Mouse (Mus musculus) midbrain, postnatal 0 days (tissue): Measurements from ENCODE around the gene Atp13a1. TPM values are rescaled to one million over a fixed set of nuclear protein-coding genes. Genes with fewer than 3 reads are reported as not detected.

Experiments used
- ATAC-seq: fragments of 200-750 bp; cut with Nextera tagmentation; 2 replicates; pipeline ENCODE4 v1.8.0; 2017; ENCODE audit warnings: moderate number of reproducible peaks, mild to moderate bottlenecking, moderate TSS enrichment, moderate library complexity; ENCODE audit not compliant: low FRiP score
- DNase-seq: peaks from one replicate; pipeline ENCODE4 v3.0.0-alpha.2; 2015; ENCODE audit warnings: low spot score
- H3K27ac ChIP-seq: fragments of 300-500 bp; sonication (generic); 2 replicates; pipeline ENCODE4 v1.5.1; 2014; ENCODE audit warnings: low read depth, mild to moderate bottlenecking, low read length, mixed read lengths
- H3K27me3 ChIP-seq: fragments of 300-500 bp; sonication (generic); 2 replicates; pipeline ENCODE4 v1.6.1; 2014; ENCODE audit warnings: low read length, control low read depth, mixed read lengths; ENCODE audit not compliant: insufficient read depth
- H3K36me3 ChIP-seq: fragments of 300-500 bp; sonication (generic); 2 replicates; pipeline ENCODE4 v1.6.1; 2014; ENCODE audit warnings: low read length, control low read depth, mixed read lengths; ENCODE audit not compliant: insufficient read depth
- H3K4me1 ChIP-seq: fragments of 300-500 bp; sonication (generic); 2 replicates; pipeline ENCODE4 v1.6.1; 2014; ENCODE audit warnings: mild to moderate bottlenecking, control low read depth, antibody characterized with exemption, low read length, mixed read lengths; ENCODE audit not compliant: insufficient read depth
- H3K4me2 ChIP-seq: fragments of 300-500 bp; sonication (generic); 2 replicates; pipeline ENCODE4 v1.6.1; 2014; ENCODE audit warnings: low read depth, mild to moderate bottlenecking, low read length, mixed read lengths; ENCODE audit not compliant: poor library complexity, severe bottlenecking
- H3K4me3 ChIP-seq: fragments of 300-500 bp; sonication (generic); 2 replicates; pipeline ENCODE4 v1.5.1; 2014; ENCODE audit warnings: low read depth, mild to moderate bottlenecking, low read length, moderate library complexity
- H3K9ac ChIP-seq: fragments of 300-500 bp; sonication (generic); replicated peaks from 2 replicates; pipeline ENCODE4 v1.6.1; 2014; ENCODE audit warnings: mild to moderate bottlenecking, low read length, moderate library complexity, mixed read lengths; ENCODE audit not compliant: poor library complexity, severe bottlenecking
- H3K9me3 ChIP-seq: fragments of 300-500 bp; sonication (generic); 2 replicates; pipeline ENCODE4 v1.6.1; 2016; ENCODE audit warnings: low read length, control low read depth
- CTCF ChIP-seq: IDR thresholded peaks from 2 replicates; pipeline ENCODE4 v1.5.1; 2016; ENCODE audit warnings: antibody characterized with exemption, mild to moderate bottlenecking
- WGBS: fragments of 180-500 bp; shearing (Covaris S2); extraction: QIAGEN DNeasy Blood & Tissue Kit; methylation state at CpG from one replicate; pipeline ENCODE4 v1.1.7; 2014; 5-methylcytosine and 5-hydroxymethylcytosine counted together
- polyA plus RNA-seq: library from polyadenylated mRNA; unstranded; fragments of >200 nt; fragmentation: Nextera tagmentation; extraction: Ambion mirVana; gene quantifications from 2 replicates; pipeline ENCODE4 v1.2.1, GENCODE M21; 2015
- total RNA-seq: library from RNA; depleted of rRNA; stranded (reverse); fragments of >200 nt; gene quantifications from 2 replicates; pipeline ENCODE4 v1.2.3, GENCODE M21; 2014

Gene Atp13a1
- total and polyA plus RNA-seq, 2 experiments from 2014 or later = 44.6 to 92.7 TPM

GRCm38 (mm10) chr8:69794901-69795300 lies 3.9 kb downstream of the Atp13a1 start:
- TF ChIP-seq CTCF = no peak
- no peak for DNase-seq
- no peak for ATAC-seq
- H3K4me1 ChIP-seq = peaks cover 4% of the 10 kb centered on the region; the same call in 1 of the 2 replicates
- no peaks in the 10 kb centered on the region for H3K9me3 ChIP-seq
- H3K4me2 ChIP-seq = no peak overlapping the region
- no peak overlapping the region for H3K4me3 ChIP-seq
- WGBS = 94% methylated on average over 6 of the region's 6 CpGs
- no peak overlapping the region for H3K27ac ChIP-seq
- peaks cover 56% of the 10 kb centered on the region for H3K36me3 ChIP-seq
- no peak overlapping the region for H3K9ac ChIP-seq
- H3K27me3 ChIP-seq = no peaks in the 10 kb centered on the region

- peaks cover 70% of the 10 kb centered on the region for H3K36me3 ChIP-seq
- H3K4me1 ChIP-seq = peaks cover 4% of the 10 kb centered on the region; the same call in 1 of the 2 replicates
- H3K4me2 ChIP-seq = no peak overlapping the region
- no peak overlapping the region for H3K27ac ChIP-seq
- no peak for TF ChIP-seq CTCF
- H3K4me3 ChIP-seq = no peak overlapping the region
- no peaks in the 10 kb centered on the region for H3K9me3 ChIP-seq
- no peaks in the 10 kb centered on the region for H3K27me3 ChIP-seq
- ATAC-seq (no peak), DNase-seq (no peak)
- H3K9ac ChIP-seq = no peak overlapping the region
- 97% methylated on average over 16 of the region's 16 CpGs for WGBS
These were observed 5.9 kb downstream of the Atp13a1 start for GRCm38 (mm10) chr8:69796721-69797345.

- TF ChIP-seq CTCF = no peak
- ATAC-seq (no peak), DNase-seq (no peak)
- Histone ChIP-seq H3K4me3 (no peak overlapping the region), H3K27ac (no peak overlapping the region), H3K9me3 (no peaks in the 10 kb centered on the region), H3K36me3 (peaks cover 79% of the 10 kb centered on the region), H3K4me2 (no peak overlapping the region), H3K4me1 (peaks cover 4% of the 10 kb centered on the region; the same call in 1 of the 2 replicates), H3K27me3 (no peaks in the 10 kb centered on the region), H3K9ac (no peak overlapping the region)
- WGBS = 95% methylated on average over 10 of the region's 10 CpGs
These were observed 6.7 kb downstream of the Atp13a1 start for GRCm38 (mm10) chr8:69797661-69798060.

GRCm38 (mm10) chr8:69799261-69799660 lies 8.3 kb downstream of the Atp13a1 start:
- no peak for ATAC-seq
- no peak overlapping the region for H3K4me2 ChIP-seq
- H3K27me3 ChIP-seq = no peaks in the 10 kb centered on the region
- peaks cover 83% of the 10 kb centered on the region for H3K36me3 ChIP-seq
- H3K9ac ChIP-seq = no peak overlapping the region
- 93% methylated on average over 8 of the region's 8 CpGs for WGBS
- no peaks in the 10 kb centered on the region for H3K4me1 ChIP-seq
- H3K27ac ChIP-seq = no peak overlapping the region
- TF ChIP-seq CTCF = no peak
- no peak for DNase-seq
- no peak overlapping the region for H3K4me3 ChIP-seq
- no peaks in the 10 kb centered on the region for H3K9me3 ChIP-seq

GRCm38 (mm10) chr8:69799946-69800345 lies 9.0 kb downstream of the Atp13a1 start:
- no peaks in the 10 kb centered on the region for H3K4me1 ChIP-seq
- DNase-seq = no peak
- H3K27ac ChIP-seq = no peak overlapping the region
- no peak overlapping the region for H3K4me3 ChIP-seq
- 93% methylated on average over 5 of the region's 5 CpGs for WGBS
- peak; percentile 24; the same call in 1 of the 2 replicates for TF ChIP-seq CTCF
- peaks cover 83% of the 10 kb centered on the region for H3K36me3 ChIP-seq
- no peak overlapping the region for H3K4me2 ChIP-seq
- no peaks in the 10 kb centered on the region for H3K27me3 ChIP-seq
- ATAC-seq = no peak
- no peak overlapping the region for H3K9ac ChIP-seq
- H3K9me3 ChIP-seq = no peaks in the 10 kb centered on the region

GRCm38 (mm10) chr8:69801796-69802195 lies 10.8 kb downstream of the Atp13a1 start:
- no peak overlapping the region for H3K9ac ChIP-seq
- H3K4me2 ChIP-seq = no peak overlapping the region
- H3K4me3 ChIP-seq = no peak overlapping the region
- no peak for ATAC-seq
- no peak for TF ChIP-seq CTCF
- 97% methylated on average over 4 of the region's 4 CpGs for WGBS
- H3K27ac ChIP-seq = no peak overlapping the region
- H3K36me3 ChIP-seq = peaks cover 90% of the 10 kb centered on the region
- no peaks in the 10 kb centered on the region for H3K4me1 ChIP-seq
- H3K27me3 ChIP-seq = no peaks in the 10 kb centered on the region
- DNase-seq = no peak
- no peaks in the 10 kb centered on the region for H3K9me3 ChIP-seq
